Mouse (Mus musculus): ENCODE measurements at regions not wholly inside any gene's neighbourhood (a gene's known extent, or its start where the extent isn't known, plus 50 kb on each side); places are given as distances from the start of the nearest gene placed in this dataset.

DNA sequence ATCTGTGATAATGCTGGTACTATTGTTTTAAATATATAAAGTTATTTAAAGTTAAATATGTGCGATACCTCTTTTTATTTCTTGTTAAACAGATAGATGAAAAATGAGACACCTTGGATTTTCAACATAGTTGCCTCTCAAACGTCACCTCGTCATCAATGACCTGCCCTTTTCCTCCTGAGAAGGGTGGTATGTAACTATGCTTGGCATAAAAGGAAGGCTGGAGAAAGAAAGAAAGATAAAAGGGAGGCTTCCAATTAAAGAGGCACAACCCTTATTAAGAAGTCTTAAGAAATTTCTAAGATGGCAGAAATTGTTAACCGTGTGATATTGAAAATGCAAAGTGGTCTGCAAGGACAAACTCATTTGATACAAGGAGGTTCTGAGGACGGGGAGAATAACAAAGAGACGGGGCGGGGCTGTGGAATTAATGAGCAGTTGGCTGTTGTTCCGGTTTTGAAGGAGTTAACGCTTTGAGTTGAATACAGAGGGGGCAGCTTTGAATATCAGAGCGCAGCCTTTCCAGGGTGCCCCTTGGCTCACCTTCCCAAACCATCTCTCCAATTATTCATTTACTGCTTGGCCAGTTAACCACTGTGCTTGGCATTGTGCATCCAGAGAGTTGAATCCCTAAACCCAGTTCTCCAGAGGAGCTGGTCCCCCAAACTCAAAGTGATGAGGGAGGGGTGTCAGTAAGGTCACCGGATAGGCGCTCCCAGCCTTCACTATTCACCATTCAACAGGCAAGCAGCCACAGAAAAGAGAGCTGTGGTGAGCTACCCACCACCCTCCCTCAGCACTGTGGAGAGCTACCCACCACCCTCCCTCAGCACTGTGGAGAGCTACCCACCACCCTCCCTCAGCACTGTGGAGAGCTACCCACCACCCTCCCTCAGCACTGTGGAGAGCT lies 220.6 kb downstream of the Atp23 start:
- ATAC-seq, result no peak
- CTCF ChIA-PET, result no interaction called here
- no peak for DNase-seq (ENCODE audit: low read depth, low spot score)
- POLR2A ChIA-PET, result no interaction called here
- no peak for TF ChIP-seq CTCF (IDR thresholded peaks at IDR 0.05)
- no peaks in the 10 kb centered on the region for H3K27me3 ChIP-seq
- in situ Hi-C loops (cut with MboI; ENCODE audit: low pct_unique_long_range_greater_than_20kb), result no loop called here

DNA sequence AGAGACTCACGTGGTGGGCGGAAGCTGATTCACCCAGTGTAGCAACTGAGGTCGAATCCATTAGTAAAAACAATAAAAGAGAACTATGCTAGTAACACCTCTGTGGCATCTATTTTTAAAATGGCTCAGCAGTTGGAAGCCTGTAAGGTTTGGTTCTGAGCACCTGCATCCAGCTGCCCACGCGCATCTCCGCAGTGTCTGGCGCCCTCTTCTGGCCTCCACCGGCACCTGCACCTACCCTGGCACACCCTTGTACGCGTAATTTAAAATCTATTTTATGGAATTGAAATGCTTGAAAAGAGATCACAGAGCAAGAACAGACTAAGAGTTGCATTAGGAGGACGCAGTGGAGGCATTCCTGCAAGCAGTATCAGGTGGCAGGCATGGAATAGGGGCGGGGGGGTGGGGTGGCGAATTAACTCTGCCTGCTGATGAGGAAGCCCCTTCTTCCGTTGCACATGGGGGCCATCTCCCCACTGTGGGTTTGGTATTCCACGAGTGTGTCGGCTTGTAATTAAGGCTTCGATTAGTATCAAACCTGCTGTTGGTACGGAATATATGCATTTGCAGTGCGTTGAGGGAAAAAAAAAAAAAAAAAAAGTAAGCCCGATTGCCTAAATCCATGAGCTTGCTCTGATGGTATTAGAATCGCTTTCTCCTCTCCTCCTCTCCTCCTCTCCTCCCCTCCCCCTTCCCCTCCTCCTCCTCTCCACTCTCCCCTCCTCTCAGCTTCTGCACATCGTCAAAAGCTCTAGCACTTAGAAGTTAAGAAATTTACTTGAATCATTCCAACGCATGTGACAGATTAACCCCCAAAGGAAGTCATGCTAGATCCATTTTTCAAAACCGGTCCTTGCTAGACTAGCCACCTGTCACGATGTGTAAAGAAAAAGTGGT lies 221.7 kb downstream of the Atp23 start:
- ChIA-PET CTCF (no interaction called here), POLR2A (no interaction called here)
- TF ChIP-seq CTCF (IDR thresholded peaks at IDR 0.05), result peak; percentile 54
- no peaks in the 10 kb centered on the region for H3K27me3 ChIP-seq
- DNase-seq (ENCODE audit: low read depth, low spot score) (no peak), ATAC-seq (no peak)
- in situ Hi-C loops (cut with MboI; ENCODE audit: low pct_unique_long_range_greater_than_20kb), result no loop called here

DNA sequence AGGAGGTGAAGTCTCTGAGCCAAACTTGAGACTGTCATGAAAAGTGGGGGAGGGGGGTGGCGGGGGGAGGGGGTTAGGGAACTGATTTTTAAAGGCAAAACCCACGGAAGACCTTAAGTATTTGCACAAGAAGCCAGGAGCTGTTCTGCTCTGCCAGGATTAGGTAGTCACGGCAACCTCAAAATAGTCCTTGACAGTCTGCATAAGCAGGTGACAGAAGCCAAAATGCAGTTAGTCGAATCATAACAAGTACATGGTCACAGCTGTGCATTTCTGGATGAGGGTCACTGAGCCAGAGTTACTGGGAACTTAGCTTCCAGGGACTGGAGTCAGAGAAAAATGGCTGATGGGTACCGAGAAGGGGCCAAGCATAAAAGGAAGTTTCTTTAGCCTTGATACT lies 227.7 kb downstream of the Atp23 start:
- no peaks in the 10 kb centered on the region for H3K27me3 ChIP-seq
- ATAC-seq (no peak), DNase-seq (ENCODE audit: low read depth, low spot score) (no peak)
- ChIA-PET CTCF (no interaction called here), POLR2A (no interaction called here)
- in situ Hi-C loops (cut with MboI; ENCODE audit: low pct_unique_long_range_greater_than_20kb), result no loop called here
- no peak for TF ChIP-seq CTCF (IDR thresholded peaks at IDR 0.05)

DNA sequence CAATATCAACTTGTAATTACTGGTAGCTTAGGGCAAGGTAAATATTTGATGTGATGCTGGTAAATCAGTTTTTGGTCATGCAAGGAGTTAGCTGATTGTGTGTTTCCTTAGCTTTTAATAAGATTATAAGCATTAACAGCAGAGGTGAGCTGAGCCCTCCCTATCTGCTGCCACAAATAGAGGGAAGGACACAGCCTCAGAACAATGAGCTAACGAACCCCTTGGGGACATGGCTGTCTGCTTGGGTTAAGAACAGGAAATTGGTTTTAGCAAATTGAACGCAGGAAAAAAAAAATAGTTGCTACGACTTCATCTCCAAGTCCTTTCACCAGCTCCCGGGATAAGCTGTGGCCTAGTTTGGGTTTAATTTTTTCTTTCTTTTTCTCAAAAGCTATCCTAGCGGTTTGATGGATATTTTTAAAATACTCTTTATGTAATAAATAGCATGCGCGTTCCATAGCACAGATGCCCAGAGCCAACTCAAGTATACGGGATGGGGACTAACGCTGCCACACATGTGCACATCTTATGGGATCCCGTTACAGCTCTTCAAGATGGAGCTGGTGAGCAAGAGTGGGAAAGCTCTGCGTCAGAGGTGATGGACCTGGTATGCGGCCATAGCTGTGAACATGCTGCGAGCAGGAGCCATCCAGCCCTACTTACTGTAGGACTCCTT lies 236.6 kb downstream of the Atp23 start:
- no peak for TF ChIP-seq CTCF (IDR thresholded peaks at IDR 0.05)
- ATAC-seq (no peak), DNase-seq (ENCODE audit: low read depth, low spot score) (no peak)
- in situ Hi-C loops (cut with MboI; ENCODE audit: low pct_unique_long_range_greater_than_20kb), result no loop called here
- CTCF ChIA-PET, result interaction anchor here (0.7 kb wide), 1 partner anchor 14 kb away, joined by 3 read pairs; no protein-coding TSS in a partner anchor
- no peaks in the 10 kb centered on the region for H3K27me3 ChIP-seq
- POLR2A ChIA-PET, result interaction anchor here (0.7 kb wide), 1 partner anchor 9 kb away, joined by 4 read pairs; no protein-coding TSS in a partner anchor

DNA sequence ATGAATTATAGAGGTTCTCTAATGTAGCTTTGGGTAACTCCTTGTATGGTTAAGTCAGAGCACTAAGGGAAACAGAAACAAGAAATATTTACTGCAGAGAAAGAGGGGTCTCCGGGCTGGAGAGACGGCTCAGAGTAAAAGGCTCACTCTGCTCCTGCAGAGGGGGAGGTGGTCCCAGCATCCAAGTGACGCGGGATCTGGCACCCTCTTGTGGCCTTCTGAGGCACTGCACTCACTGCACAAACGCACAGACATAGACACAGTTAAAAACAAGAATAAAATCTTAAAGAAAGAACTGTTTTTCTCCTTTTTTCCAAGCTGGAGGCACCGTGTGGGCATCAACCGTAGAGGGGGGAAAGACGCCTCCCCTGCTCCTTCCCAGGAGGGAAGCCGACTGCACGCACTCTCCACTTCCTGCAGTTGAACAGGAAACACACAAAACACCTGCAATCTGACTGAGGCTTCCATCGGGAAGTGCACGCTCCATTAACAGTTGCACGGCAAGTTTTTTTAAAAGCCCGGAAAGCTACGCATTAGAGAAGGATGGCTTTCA lies 237.6 kb downstream of the Atp23 start:
- CTCF ChIA-PET, result interaction anchor here (1.2 kb wide), 1 partner anchor 206 kb away, joined by 3 read pairs; no protein-coding TSS in a partner anchor
- ATAC-seq, result no peak
- POLR2A ChIA-PET, result no interaction called here
- TF ChIP-seq CTCF (IDR thresholded peaks at IDR 0.05), result peak; percentile 49
- no peak for DNase-seq (ENCODE audit: low read depth, low spot score)
- in situ Hi-C loops (cut with MboI; ENCODE audit: low pct_unique_long_range_greater_than_20kb), result no loop called here
- H3K27me3 ChIP-seq, result no peaks in the 10 kb centered on the region

DNA sequence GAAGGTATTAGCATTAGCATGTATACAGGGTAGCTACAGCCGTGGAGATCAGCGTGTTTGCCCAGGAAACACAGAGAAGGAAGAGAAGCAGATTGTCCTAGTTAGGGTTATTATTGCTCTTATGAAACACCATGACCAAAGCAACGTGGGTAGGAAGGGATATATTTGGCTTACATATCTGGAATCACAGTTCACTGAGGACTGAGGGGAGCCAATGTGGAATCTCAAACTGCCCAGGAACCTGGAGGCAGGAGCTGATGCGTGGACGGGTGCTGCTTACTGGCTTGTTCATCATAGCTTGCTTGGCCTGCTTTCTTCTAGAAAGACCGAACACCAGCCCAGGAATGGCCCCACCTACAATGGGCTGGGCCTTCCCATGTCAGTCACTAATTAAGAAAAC lies 238.4 kb downstream of the Atp23 start:
- DNase-seq (ENCODE audit: low read depth, low spot score), result no peak
- no peaks in the 10 kb centered on the region for H3K27me3 ChIP-seq
- ATAC-seq, result no peak
- CTCF ChIA-PET, result interaction anchor here (1.2 kb wide), 1 partner anchor 207 kb away, joined by 3 read pairs; no protein-coding TSS in a partner anchor
- POLR2A ChIA-PET, result no interaction called here
- no peak for TF ChIP-seq CTCF (IDR thresholded peaks at IDR 0.05)
- in situ Hi-C loops (cut with MboI; ENCODE audit: low pct_unique_long_range_greater_than_20kb), result no loop called here

DNA sequence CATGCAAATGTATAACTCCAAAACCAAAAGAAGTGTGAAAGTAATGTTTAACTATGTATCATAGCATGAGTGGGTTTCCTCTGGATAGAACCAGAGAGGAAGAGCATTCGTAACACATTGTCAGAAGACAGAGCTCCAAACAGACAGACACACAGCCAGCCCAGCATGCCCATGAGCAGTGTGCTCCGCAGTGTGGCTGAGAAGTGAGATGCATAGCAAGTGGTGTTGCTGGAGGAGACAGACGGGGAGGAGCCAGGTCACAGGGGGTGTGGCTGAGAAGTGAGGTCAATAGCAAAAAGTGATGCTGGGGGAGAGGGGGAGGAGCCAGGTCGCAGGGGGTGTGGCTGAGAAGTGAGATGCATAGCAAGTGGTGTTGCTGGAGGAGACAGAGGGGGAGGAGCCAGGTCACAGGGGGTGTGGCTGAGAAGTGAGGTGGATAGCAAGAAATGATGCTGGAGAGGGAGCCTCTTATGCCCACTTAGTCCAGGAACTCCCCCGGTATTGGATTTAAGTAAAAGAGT lies 240.0 kb downstream of the Atp23 start:
- CTCF ChIA-PET, result no interaction called here
- POLR2A ChIA-PET, result no interaction called here
- H3K27me3 ChIP-seq, result no peaks in the 10 kb centered on the region
- in situ Hi-C loops (cut with MboI; ENCODE audit: low pct_unique_long_range_greater_than_20kb), result no loop called here
- DNase-seq (ENCODE audit: low read depth, low spot score) (no peak), ATAC-seq (no peak)
- no peak for TF ChIP-seq CTCF (IDR thresholded peaks at IDR 0.05)

DNA sequence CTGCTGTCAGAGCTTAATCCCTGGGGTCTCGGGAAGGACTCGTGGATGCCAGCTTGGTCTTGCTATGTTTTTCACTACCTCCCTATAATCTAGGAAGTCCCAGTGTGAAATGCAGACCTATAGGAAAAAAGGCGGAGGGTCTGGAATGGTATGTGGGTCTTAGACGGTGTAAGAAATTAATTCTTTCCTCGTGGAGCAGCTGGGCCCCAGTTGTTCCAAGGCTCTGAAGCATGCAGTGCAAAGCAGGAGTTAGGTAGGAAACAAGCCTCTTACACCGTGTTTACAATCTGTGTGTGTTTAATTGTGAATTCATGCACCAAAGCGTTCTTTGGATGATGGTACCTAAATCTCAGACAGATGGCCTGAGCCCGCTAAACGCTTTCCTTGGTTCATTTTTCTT lies 241.1 kb downstream of the Atp23 start:
- TF ChIP-seq CTCF (IDR thresholded peaks at IDR 0.05), result no peak
- POLR2A ChIA-PET, result no interaction called here
- DNase-seq (ENCODE audit: low read depth, low spot score) (no peak), ATAC-seq (no peak)
- in situ Hi-C loops (cut with MboI; ENCODE audit: low pct_unique_long_range_greater_than_20kb), result no loop called here
- H3K27me3 ChIP-seq, result no peaks in the 10 kb centered on the region
- CTCF ChIA-PET, result no interaction called here

DNA sequence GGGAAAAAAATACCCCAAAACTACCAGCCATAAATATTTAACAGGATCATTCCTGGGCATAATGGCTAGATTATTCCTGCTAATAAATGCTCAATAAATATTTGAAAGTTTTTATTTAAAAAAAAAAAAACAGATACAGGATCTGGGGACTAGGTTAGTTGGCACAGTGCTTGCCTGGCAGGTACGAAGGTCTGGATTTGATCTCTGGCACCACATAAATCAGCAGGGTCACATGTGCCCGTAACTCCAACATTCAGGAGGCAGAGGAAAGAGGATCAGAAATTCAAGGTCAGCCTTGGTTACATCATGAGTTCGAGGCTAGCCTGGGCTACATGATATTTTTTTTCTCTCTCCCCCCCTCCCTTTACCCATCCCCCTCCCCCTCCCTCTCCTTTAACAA lies 248.5 kb downstream of the Atp23 start:
- CTCF ChIA-PET, result interaction anchor here (1.0 kb wide), 1 partner anchor 16 kb away, joined by 3 read pairs; no protein-coding TSS in a partner anchor
- POLR2A ChIA-PET, result no interaction called here
- DNase-seq (ENCODE audit: low read depth, low spot score), result no peak
- no peak for ATAC-seq
- peaks cover 7% of the 10 kb centered on the region for H3K27me3 ChIP-seq
- no peak for TF ChIP-seq CTCF (IDR thresholded peaks at IDR 0.05)
- in situ Hi-C loops (cut with MboI; ENCODE audit: low pct_unique_long_range_greater_than_20kb), result no loop called here

DNA sequence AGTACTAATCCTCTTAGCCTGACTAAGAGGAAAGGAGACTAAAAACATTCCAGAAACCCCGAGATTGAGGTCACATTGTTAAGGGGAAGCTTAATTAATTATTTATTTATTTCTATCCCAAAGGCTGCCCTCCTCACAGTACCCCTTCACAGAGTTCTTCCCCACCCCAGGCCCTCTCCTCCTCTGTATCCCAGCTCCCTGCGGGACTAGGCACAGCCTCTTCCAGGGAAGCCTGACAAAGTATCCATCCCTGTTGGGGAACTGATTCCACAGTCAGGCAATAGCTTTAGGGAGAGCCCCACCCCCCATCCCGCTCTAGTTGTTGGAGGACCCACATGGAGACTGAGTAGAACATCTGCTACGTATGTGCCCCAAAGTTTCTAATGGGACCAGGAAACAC lies 254.6 kb downstream of the Atp23 start:
- in situ Hi-C loops (cut with MboI; ENCODE audit: low pct_unique_long_range_greater_than_20kb), result no loop called here
- POLR2A ChIA-PET, result no interaction called here
- H3K27me3 ChIP-seq, result peaks cover 5% of the 10 kb centered on the region
- TF ChIP-seq CTCF (IDR thresholded peaks at IDR 0.05), result no peak
- DNase-seq (ENCODE audit: low read depth, low spot score) (no peak), ATAC-seq (no peak)
- CTCF ChIA-PET, result no interaction called here
